Mouse (Mus musculus): ENCODE results near the gene Gfral. TPM values are rescaled to one million over a fixed set of nuclear protein-coding genes. Genes with fewer than 3 reads are reported as not detected.

Gene Gfral
- not detected in 2 replicates for polyA plus RNA-seq (2012; rRNA removed)

GRCm38 (mm10) chr9:76213557-76213956 is at the start of gene Gfral:
Gene Gfral (minus strand): TSS chr9:76213657.

Other genes starting within 250 kb of the Gfral start
- 4.6 and 6.2 TPM in 2 replicates for gene Hmgcll1, start 198.8 kb downstream of the Gfral start, polyA plus RNA-seq (2012; rRNA removed)
- gene Hcrtr2, start 110.2 kb upstream of the Gfral start, polyA plus RNA-seq (2012; rRNA removed), result 0.13 and 0.52 TPM in 2 replicates

All from central nervous system, embryonic 11.5 days (tissue).